ENCODE assay signal across 9 mouse cellular contexts in genomic region chr8:70634066-70634465, GRCm38 (mm10). TPM values are rescaled to one million over a fixed set of nuclear protein-coding genes. Genes with fewer than 3 reads are reported as not detected.
DNase-seq lines count a peak whose midpoint lies in the region; ATAC-seq lines count a peak whose summit lies in the region.
"Had no signal": no experiment of that assay in that cellular context is flagged by ENCODE, and none has a peak within 500 bp of the region (broad histone marks: within the 10 kb centered on the region; RNA-seq: fewer than 3 reads in every experiment).

No protein-coding gene starts in this region.

- no peaks in the 10 kb centered on the region for H3K9me3 ChIP-seq in hindbrain, embryonic 12.5 days (replicated peaks)
- H3K9me3 ChIP-seq: midbrain, embryonic 10.5 days had no signal

- DNase-seq in testis, postnatal 10 days (ENCODE audit: low spot score), result peak; percentile 71
- DNase-seq in testis, postnatal 14 days (ENCODE audit: low spot score), result no peak
- DNase-seq in heart, adult 8-10 months (ENCODE audit: low spot score), result peak; percentile 78
- DNase-seq in kidney, postnatal 36 days, result peak; percentile 90 to 92
- peak; percentile 59 for DNase-seq in skeletal muscle tissue, adult 2 months (ENCODE audit: low read depth, low spot score)
- DNase-seq in embryo, embryonic 10 days (ENCODE audit: low spot score), result no peak
- no peak for DNase-seq in layer of hippocampus, postnatal 36 days

- H3K27me3 ChIP-seq in hindbrain, embryonic 12.5 days, result peaks cover 21% of the 10 kb centered on the region

- 64% methylated on average over 6 of the region's 6 CpGs for WGBS in hindbrain, embryonic 12.5 days

- no peak overlapping the region for H3K9ac ChIP-seq in hindbrain, embryonic 12.5 days

- H3K4me2 ChIP-seq in hindbrain, embryonic 12.5 days (replicated peaks), result no peak overlapping the region

- ATAC-seq in hindbrain, embryonic 12.5 days (ENCODE audit: low FRiP score), result no peak

- no peak overlapping the region for H3K4me3 ChIP-seq in hindbrain, embryonic 12.5 days
- H3K4me3 ChIP-seq: midbrain, embryonic 10.5 days had no signal

- H3K4me1 ChIP-seq in hindbrain, embryonic 12.5 days, result peaks cover 39% of the 10 kb centered on the region

- H3K27ac ChIP-seq in hindbrain, embryonic 12.5 days, result no peak overlapping the region
- H3K27ac ChIP-seq: midbrain, embryonic 10.5 days had no signal

- H3K36me3 ChIP-seq in hindbrain, embryonic 12.5 days, result no peaks in the 10 kb centered on the region
- H3K36me3 ChIP-seq: midbrain, embryonic 10.5 days had no signal

RNA-seq across cellular contexts. Expression of gene Gdf15, which starts 1.8 kb away (rescaled TPM):
- 1 to 10 TPM in 2 of 4 experiments, under 1 TPM in 2; 0.69 to 1.9 (median 1.2) TPM for total RNA-seq in heart, adult 8-10 months (2022)
- 0.15 and 0.17 TPM in 2 replicates for polyA plus RNA-seq in hindbrain, embryonic 12.5 days (2016; fragmentation: Nextera tagmentation; extraction: Ambion mirVana)
- total RNA-seq in layer of hippocampus, postnatal 36 days (2021), result not detected
- polyA plus RNA-seq: midbrain, embryonic 10.5 days had no signal

RNA-seq across cellular contexts. Expression of gene Lrrc25, which starts 18.1 kb away (rescaled TPM):
- total RNA-seq in heart, adult 8-10 months (2022), result 1 to 10 TPM; 1.4 to 2.3 (median 1.8) TPM
- polyA plus RNA-seq in hindbrain, embryonic 12.5 days (2016; fragmentation: Nextera tagmentation; extraction: Ambion mirVana), result 0.79 and 1.1 TPM in 2 replicates
- 1 to 10 TPM in 1 of 2 experiments, under 1 TPM in 1; 0.33 to 1.0 TPM for total RNA-seq in layer of hippocampus, postnatal 36 days (2021)

RNA-seq across cellular contexts. Expression of gene Ssbp4, which starts 25.4 kb away (rescaled TPM):
- 10 to 100 TPM; 29.1 to 34.1 (median 31.3) TPM for total RNA-seq in heart, adult 8-10 months (2022)
- polyA plus RNA-seq in hindbrain, embryonic 12.5 days (2016; fragmentation: Nextera tagmentation; extraction: Ambion mirVana), result 141 and 143 TPM in 2 replicates
- total RNA-seq in layer of hippocampus, postnatal 36 days (2021), result 100 to 1,000 TPM; 276 to 279 TPM

RNA-seq across cellular contexts. Expression of gene Pgpep1, which starts 26.1 kb away (rescaled TPM):
- 10 to 100 TPM; 40.0 to 57.7 (median 44.4) TPM for total RNA-seq in heart, adult 8-10 months (2022)
- polyA plus RNA-seq in hindbrain, embryonic 12.5 days (2016; fragmentation: Nextera tagmentation; extraction: Ambion mirVana), result 101 and 125 TPM in 2 replicates
- total RNA-seq in layer of hippocampus, postnatal 36 days (2021), result 10 to 100 TPM; 23.1 TPM

RNA-seq across cellular contexts. Expression of gene Lsm4, which starts 39.0 kb away (rescaled TPM):
- total RNA-seq in heart, adult 8-10 months (2022), result 10 to 100 TPM; 57.9 to 67.1 (median 63.4) TPM
- 227 and 231 TPM in 2 replicates for polyA plus RNA-seq in hindbrain, embryonic 12.5 days (2016; fragmentation: Nextera tagmentation; extraction: Ambion mirVana)
- total RNA-seq in layer of hippocampus, postnatal 36 days (2021), result 10 to 100 TPM; 60.3 to 68.5 TPM

Comparison
In these comparisons a context has a peak if more than half of its experiments do, and no peak if none do; other contexts are left out.
1. DNase-seq: peak in testis, postnatal 10 days (single experiment), heart, adult 8-10 months (single experiment), kidney, postnatal 36 days (2 of 2) and skeletal muscle tissue, adult 2 months (single experiment); none in testis, postnatal 14 days (single experiment), embryo, embryonic 10 days (single experiment) and layer of hippocampus, postnatal 36 days (0 of 2).
2. RNA of gene Ssbp4, which starts 25.4 kb away (total RNA-seq): 276 to 279 TPM in layer of hippocampus, postnatal 36 days; 29.1 to 34.1 TPM in heart, adult 8-10 months; every median in the first group is over 4 times any median in the second.